Comparison of ENCODE assay signal across 13 mouse cellular contexts in the genomic region with DNA sequence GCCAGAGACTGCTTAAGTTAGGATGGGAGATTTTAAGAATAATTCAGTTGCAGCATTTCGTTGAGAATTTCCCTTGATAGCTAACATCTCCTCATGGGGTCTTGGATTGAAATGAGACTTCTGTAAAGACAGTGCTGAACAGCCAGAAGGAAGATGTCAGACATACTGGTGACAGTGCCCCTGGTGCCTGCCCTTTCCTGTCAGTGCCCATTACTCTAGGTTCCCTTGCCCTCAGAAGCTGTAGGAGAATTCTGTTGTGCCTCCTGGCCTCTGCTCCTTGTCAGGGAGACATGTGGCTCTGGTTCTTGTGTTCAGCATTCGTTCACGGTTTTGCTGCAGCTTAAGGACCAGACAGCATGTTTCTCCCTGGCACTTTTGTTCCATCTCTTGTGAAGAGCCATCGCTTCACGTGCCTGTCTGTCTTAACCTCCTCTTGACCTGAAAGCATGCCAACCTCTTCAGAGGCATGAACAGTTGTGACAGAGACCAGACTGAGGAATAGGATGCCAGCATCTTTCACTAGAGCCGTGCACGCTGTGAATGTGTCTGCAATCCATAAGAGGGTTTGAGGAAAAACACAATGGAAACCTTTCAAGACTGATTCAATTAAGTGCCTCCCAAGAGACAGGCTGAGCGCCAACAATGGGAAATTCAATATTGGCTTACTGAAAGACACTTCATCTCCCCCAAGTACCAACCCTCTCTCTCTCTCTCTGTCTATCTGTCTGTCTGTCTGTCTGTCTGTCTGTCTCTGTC. TPM values are rescaled to one million over a fixed set of nuclear protein-coding genes. Genes with fewer than 3 reads are reported as not detected.
DNase-seq lines count a peak whose midpoint lies in the region; ATAC-seq and TF ChIP-seq lines count a peak whose summit lies in the region.
"Had no signal": no experiment of that assay in that cellular context is flagged by ENCODE, and none has a peak within 500 bp of the region (broad histone marks: within the 10 kb centered on the region; RNA-seq: fewer than 3 reads in every experiment).

No protein-coding gene starts in this region.

- WGBS in embryonic facial prominence, embryonic 12.5 days = 49% methylated on average over 8 of the region's 8 CpGs
- WGBS in hindbrain, embryonic 12.5 days = 34% methylated on average over 8 of the region's 8 CpGs
- 26% methylated on average over 8 of the region's 8 CpGs for WGBS in midbrain, postnatal 0 days
- 95% methylated on average over 8 of the region's 8 CpGs for WGBS in thymus, adult 2 months
- 83% methylated on average over 8 of the region's 8 CpGs for WGBS in liver, postnatal 0 days (ENCODE audit: insufficient replicate concordance)

- H3K4me1 ChIP-seq in embryonic facial prominence, embryonic 12.5 days = peaks cover 23% of the 10 kb centered on the region
- peaks cover 14% of the 10 kb centered on the region for H3K4me1 ChIP-seq in hindbrain, embryonic 12.5 days
- H3K4me1 ChIP-seq in midbrain, postnatal 0 days (ENCODE audit: insufficient read depth, low read length) = peaks cover 9% of the 10 kb centered on the region; the same call in 1 of the 2 replicates
- H3K4me1 ChIP-seq in thymus, adult 2 months (replicated peaks; ENCODE audit: control insufficient read depth, insufficient read depth, low read length) = peaks cover 5% of the 10 kb centered on the region
- H3K4me1 ChIP-seq in liver, postnatal 0 days (ENCODE audit: insufficient read depth) = no peaks in the 10 kb centered on the region

- H3K36me3 ChIP-seq in embryonic facial prominence, embryonic 12.5 days = 0 out of 2 replicates have a peak, but pooled peaks cover 3% of the 10 kb centered on the region
- no peaks in the 10 kb centered on the region for H3K36me3 ChIP-seq in hindbrain, embryonic 12.5 days
- no peaks in the 10 kb centered on the region for H3K36me3 ChIP-seq in midbrain, postnatal 0 days (ENCODE audit: insufficient read depth, low read length)
- no peaks in the 10 kb centered on the region for H3K36me3 ChIP-seq in thymus, adult 2 months (ENCODE audit: control insufficient read depth, insufficient read depth, low read length)
- H3K36me3 ChIP-seq in liver, postnatal 0 days (replicated peaks; ENCODE audit: insufficient read depth, low read length) = peaks cover 12% of the 10 kb centered on the region; the same call in 1 of the 2 replicates

- no peak for TF ChIP-seq POLR2A in thymus, adult 2 months (IDR thresholded peaks at IDR 0.05; ENCODE audit: control insufficient read depth, extremely low read depth, insufficient read depth, low read length, poor library complexity)

- no peaks in the 10 kb centered on the region for H3K9me3 ChIP-seq in embryonic facial prominence, embryonic 12.5 days
- no peaks in the 10 kb centered on the region for H3K9me3 ChIP-seq in hindbrain, embryonic 12.5 days (replicated peaks)
- no peaks in the 10 kb centered on the region for H3K9me3 ChIP-seq in midbrain, postnatal 0 days (ENCODE audit: low read length)
- H3K9me3 ChIP-seq in liver, postnatal 0 days (ENCODE audit: low read length) = no peaks in the 10 kb centered on the region

- H3K4me2 ChIP-seq in embryonic facial prominence, embryonic 12.5 days (replicated peaks) = no peak overlapping the region
- H3K4me2 ChIP-seq in hindbrain, embryonic 12.5 days (replicated peaks) = no peak overlapping the region
- H3K4me2 ChIP-seq in midbrain, postnatal 0 days (ENCODE audit: low read depth, low read length, poor library complexity, severe bottlenecking) = no peak overlapping the region
- H3K4me2 ChIP-seq in liver, postnatal 0 days (ENCODE audit: low read depth, low read length) = no peak overlapping the region
- H3K4me2 ChIP-seq: heart, embryonic 11.5 days had no signal

- H3K4me3 ChIP-seq in embryonic facial prominence, embryonic 12.5 days = no peak overlapping the region
- no peak overlapping the region for H3K4me3 ChIP-seq in hindbrain, embryonic 12.5 days
- H3K4me3 ChIP-seq in midbrain, postnatal 0 days (ENCODE audit: low read depth, low read length) = no peak overlapping the region
- H3K4me3 ChIP-seq in thymus, adult 2 months (ENCODE audit: control insufficient read depth, insufficient read depth, low read length) = no peak overlapping the region
- H3K4me3 ChIP-seq in liver, postnatal 0 days (ENCODE audit: low read depth, low read length) = no peak overlapping the region

- H3K9ac ChIP-seq in embryonic facial prominence, embryonic 12.5 days = no peak overlapping the region
- H3K9ac ChIP-seq in hindbrain, embryonic 12.5 days = no peak overlapping the region
- H3K9ac ChIP-seq in midbrain, postnatal 0 days (replicated peaks; ENCODE audit: low read length, poor library complexity, severe bottlenecking) = no peak overlapping the region
- no peak overlapping the region for H3K9ac ChIP-seq in liver, postnatal 0 days (replicated peaks)

- TF ChIP-seq EP300 in liver, postnatal 0 days (IDR thresholded peaks at IDR 0.05; ENCODE audit: low read depth) = no peak

- H3K27me3 ChIP-seq in embryonic facial prominence, embryonic 12.5 days = no peaks in the 10 kb centered on the region
- H3K27me3 ChIP-seq in hindbrain, embryonic 12.5 days = no peaks in the 10 kb centered on the region
- no peaks in the 10 kb centered on the region for H3K27me3 ChIP-seq in midbrain, postnatal 0 days (ENCODE audit: insufficient read depth, low read length)
- H3K27me3 ChIP-seq in thymus, adult 2 months (ENCODE audit: control insufficient read depth, insufficient read depth, low read length) = no peaks in the 10 kb centered on the region
- no peaks in the 10 kb centered on the region for H3K27me3 ChIP-seq in liver, postnatal 0 days (ENCODE audit: insufficient read depth, low read length)

- H3K27ac ChIP-seq in embryonic facial prominence, embryonic 12.5 days = peak overlapping the region; percentile 46; the same call in 1 of the 2 replicates
- peak overlapping the region; percentile 66 for H3K27ac ChIP-seq in hindbrain, embryonic 12.5 days
- H3K27ac ChIP-seq in midbrain, postnatal 0 days (ENCODE audit: low read depth, low read length) = no peak overlapping the region
- H3K27ac ChIP-seq in thymus, adult 2 months (ENCODE audit: control insufficient read depth, insufficient read depth, low read length) = no peak overlapping the region
- no peak overlapping the region for H3K27ac ChIP-seq in liver, postnatal 0 days (ENCODE audit: low read depth)

- ATAC-seq in embryonic facial prominence, embryonic 12.5 days (ENCODE audit: insufficient number of reproducible peaks, insufficient read depth, low FRiP score, low TSS enrichment) = no peak
- peak; percentile 72 for ATAC-seq in hindbrain, embryonic 12.5 days (ENCODE audit: low FRiP score)
- ATAC-seq in midbrain, postnatal 0 days (ENCODE audit: low FRiP score) = peak; percentile 65; the same call in 1 of the 2 replicates
- ATAC-seq in liver, postnatal 0 days = no peak

- peak; percentile 21 to 33 for DNase-seq in cerebellum, postnatal 14 days
- DNase-seq in cerebellum, adult 18-20 months = no peak
- peak; percentile 73 for DNase-seq in midbrain, postnatal 0 days (ENCODE audit: low spot score)
- DNase-seq in right cerebral cortex, postnatal 25 days = no peak
- DNase-seq in thymus, adult 2 months = no peak
- no peak for DNase-seq in liver, postnatal 0 days
- DNase-seq: cerebellum, adult 8-10 months; kidney, adult 18-20 months; thymus, postnatal 4 days had no signal

- no peak for TF ChIP-seq CTCF in midbrain, postnatal 0 days (IDR thresholded peaks at IDR 0.05)
- no peak for TF ChIP-seq CTCF in thymus, adult 2 months (IDR thresholded peaks at IDR 0.05; ENCODE audit: borderline replicate concordance, control insufficient read depth, extremely low read depth, insufficient read depth, low read length, poor library complexity)
- TF ChIP-seq CTCF in liver, postnatal 0 days (IDR thresholded peaks at IDR 0.05; ENCODE audit: low read depth) = no peak

RNA-seq across cellular contexts. Expression of gene Nostrin, which starts 48.9 kb away (rescaled TPM):
- 0.45 and 0.65 TPM in 2 replicates for polyA plus RNA-seq in embryonic facial prominence, embryonic 12.5 days (2016; fragmentation: Nextera tagmentation; extraction: Ambion mirVana)
- 0.72 and 0.91 TPM in 2 replicates for polyA plus RNA-seq in hindbrain, embryonic 12.5 days (2016; fragmentation: Nextera tagmentation; extraction: Ambion mirVana)
- 3.5 and 6.1 TPM in 2 replicates for total RNA-seq in midbrain, postnatal 0 days (2014; rRNA removed)
- 2.2 and 2.3 TPM in 2 replicates for polyA plus RNA-seq in midbrain, postnatal 0 days (2015; fragmentation: Nextera tagmentation; extraction: Ambion mirVana)
- 1.00 and 1.2 TPM in 2 replicates for polyA plus RNA-seq in thymus, adult 2 months (2012; rRNA removed)
- 10.9 and 11.4 TPM in 2 replicates for polyA plus RNA-seq in liver, postnatal 0 days (2015; fragmentation: Nextera tagmentation; extraction: Ambion mirVana)
- total RNA-seq: MEL had no signal

Comparison
In these comparisons a context has a peak if more than half of its experiments do, and no peak if none do; other contexts are left out.
1. DNase-seq: peak in cerebellum, postnatal 14 days (2 of 2) and midbrain, postnatal 0 days (single experiment); none in cerebellum, adult 18-20 months (0 of 2), right cerebral cortex, postnatal 25 days (single experiment), thymus, adult 2 months (single experiment) and liver, postnatal 0 days (single experiment).
2. ATAC-seq: peak in hindbrain, embryonic 12.5 days (single experiment) and midbrain, postnatal 0 days (single experiment); none in embryonic facial prominence, embryonic 12.5 days (single experiment) and liver, postnatal 0 days (single experiment).
3. H3K27ac ChIP-seq: peak in embryonic facial prominence, embryonic 12.5 days (single experiment) and hindbrain, embryonic 12.5 days (single experiment); none in midbrain, postnatal 0 days (single experiment), thymus, adult 2 months (single experiment) and liver, postnatal 0 days (single experiment).